In genomic region chr4:59312945-59313344, GRCm38 (mm10) we compare ENCODE assay signal across 14 mouse cellular contexts.
A peak's percentile ranks its signal among the peaks of the same experiment; 100 is the strongest.
DNase-seq lines count a peak whose midpoint lies in the region; ATAC-seq and TF ChIP-seq lines count a peak whose summit lies in the region.
"Had no signal": no experiment of that assay in that cellular context is flagged by ENCODE, and none has a peak within 500 bp of the region (broad histone marks: within the 10 kb centered on the region; RNA-seq: fewer than 3 reads in every experiment).

No protein-coding gene starts in this region.

- H3K36me3 ChIP-seq in hindbrain, postnatal 0 days (ENCODE audit: insufficient read depth, low read length), result no peaks in the 10 kb centered on the region
- H3K36me3 ChIP-seq in hindbrain, embryonic 16.5 days (ENCODE audit: control insufficient read depth, insufficient read depth, low read length), result no peaks in the 10 kb centered on the region
- H3K36me3 ChIP-seq in midbrain, embryonic 11.5 days (ENCODE audit: control insufficient read depth, insufficient read depth, low read length), result no peaks in the 10 kb centered on the region
- H3K36me3 ChIP-seq in midbrain, embryonic 16.5 days (ENCODE audit: control insufficient read depth, insufficient read depth, low read length), result no peaks in the 10 kb centered on the region
- H3K36me3 ChIP-seq: hindbrain, embryonic 15.5 days had no signal

- ATAC-seq in hindbrain, postnatal 0 days, result no peak
- no peak for ATAC-seq in hindbrain, embryonic 16.5 days
- no peak for ATAC-seq in midbrain, embryonic 11.5 days (ENCODE audit: low FRiP score)
- no peak for ATAC-seq in midbrain, embryonic 16.5 days
- ATAC-seq: liver, embryonic 12.5 days; Patski had no signal

- H3K4me2 ChIP-seq in hindbrain, postnatal 0 days (ENCODE audit: low read depth, low read length), result no peak overlapping the region
- no peak overlapping the region for H3K4me2 ChIP-seq in hindbrain, embryonic 16.5 days (ENCODE audit: low read length)
- no peak overlapping the region for H3K4me2 ChIP-seq in midbrain, embryonic 11.5 days
- H3K4me2 ChIP-seq in midbrain, embryonic 16.5 days (ENCODE audit: low read length), result no peak overlapping the region
- H3K4me2 ChIP-seq: hindbrain, embryonic 15.5 days; liver, embryonic 12.5 days had no signal

- WGBS in hindbrain, postnatal 0 days, result 31% methylated on average over 7 of the region's 7 CpGs
- 44% methylated on average over 7 of the region's 7 CpGs for WGBS in hindbrain, embryonic 16.5 days
- WGBS in midbrain, embryonic 11.5 days, result 76% methylated on average over 7 of the region's 7 CpGs
- WGBS in midbrain, embryonic 16.5 days, result 57% methylated on average over 7 of the region's 7 CpGs

- no peak overlapping the region for H3K9ac ChIP-seq in hindbrain, postnatal 0 days (replicated peaks; ENCODE audit: low read length)
- H3K9ac ChIP-seq in hindbrain, embryonic 16.5 days (ENCODE audit: low read depth, low read length), result no peak overlapping the region
- no peak overlapping the region for H3K9ac ChIP-seq in midbrain, embryonic 11.5 days (ENCODE audit: low read length)
- H3K9ac ChIP-seq in midbrain, embryonic 16.5 days (ENCODE audit: low read depth, low read length), result no peak overlapping the region
- H3K9ac ChIP-seq: hindbrain, embryonic 15.5 days; liver, embryonic 12.5 days had no signal

- H3K4me3 ChIP-seq in hindbrain, postnatal 0 days (ENCODE audit: low read length), result no peak overlapping the region
- no peak overlapping the region for H3K4me3 ChIP-seq in hindbrain, embryonic 16.5 days (ENCODE audit: low read length)
- H3K4me3 ChIP-seq in midbrain, embryonic 11.5 days (ENCODE audit: low read depth, low read length), result no peak overlapping the region
- no peak overlapping the region for H3K4me3 ChIP-seq in midbrain, embryonic 16.5 days (ENCODE audit: low read depth, low read length)
- H3K4me3 ChIP-seq: hindbrain, embryonic 15.5 days; liver, embryonic 12.5 days had no signal

- no peaks in the 10 kb centered on the region for H3K9me3 ChIP-seq in hindbrain, postnatal 0 days (ENCODE audit: low read length)
- no peaks in the 10 kb centered on the region for H3K9me3 ChIP-seq in hindbrain, embryonic 16.5 days (ENCODE audit: control insufficient read depth, low read length)
- no peaks in the 10 kb centered on the region for H3K9me3 ChIP-seq in midbrain, embryonic 11.5 days (ENCODE audit: control insufficient read depth, low read length)
- no peaks in the 10 kb centered on the region for H3K9me3 ChIP-seq in midbrain, embryonic 16.5 days (replicated peaks; ENCODE audit: control insufficient read depth, low read length, poor library complexity, severe bottlenecking)
- H3K9me3 ChIP-seq: hindbrain, embryonic 15.5 days; liver, embryonic 12.5 days had no signal

- H3K27me3 ChIP-seq in hindbrain, postnatal 0 days (ENCODE audit: insufficient read depth, low read length), result no peaks in the 10 kb centered on the region
- H3K27me3 ChIP-seq in hindbrain, embryonic 16.5 days (replicated peaks; ENCODE audit: control insufficient read depth, insufficient read depth, low read length), result no peaks in the 10 kb centered on the region
- H3K27me3 ChIP-seq in midbrain, embryonic 11.5 days (ENCODE audit: control insufficient read depth, insufficient read depth, low read length), result no peaks in the 10 kb centered on the region
- no peaks in the 10 kb centered on the region for H3K27me3 ChIP-seq in midbrain, embryonic 16.5 days (ENCODE audit: control insufficient read depth, insufficient read depth, low read depth, low read length)
- H3K27me3 ChIP-seq: hindbrain, embryonic 15.5 days; liver, embryonic 12.5 days; Patski had no signal

- no peaks in the 10 kb centered on the region for H3K4me1 ChIP-seq in hindbrain, postnatal 0 days (ENCODE audit: insufficient read depth, low read length)
- H3K4me1 ChIP-seq in hindbrain, embryonic 16.5 days (ENCODE audit: control insufficient read depth, insufficient read depth, low read depth, low read length), result no peaks in the 10 kb centered on the region
- H3K4me1 ChIP-seq in midbrain, embryonic 11.5 days (ENCODE audit: control insufficient read depth, insufficient read depth, low read length), result no peaks in the 10 kb centered on the region
- H3K4me1 ChIP-seq in midbrain, embryonic 16.5 days (ENCODE audit: control insufficient read depth, insufficient read depth, low read length), result no peaks in the 10 kb centered on the region
- H3K4me1 ChIP-seq: hindbrain, embryonic 15.5 days; liver, embryonic 12.5 days had no signal

- TF ChIP-seq CTCF in hindbrain, postnatal 0 days (IDR thresholded peaks at IDR 0.05; ENCODE audit: low read depth), result no peak

- H3K27ac ChIP-seq in hindbrain, postnatal 0 days, result no peak overlapping the region
- H3K27ac ChIP-seq in hindbrain, embryonic 16.5 days (ENCODE audit: low read depth, low read length), result no peak overlapping the region
- no peak overlapping the region for H3K27ac ChIP-seq in midbrain, embryonic 11.5 days (ENCODE audit: low read depth, low read length)
- H3K27ac ChIP-seq in midbrain, embryonic 16.5 days (ENCODE audit: low read length), result no peak overlapping the region
- H3K27ac ChIP-seq: hindbrain, embryonic 15.5 days; liver, embryonic 12.5 days had no signal

- peak; percentile 73 to 74 for DNase-seq in cerebellum, postnatal 10 days
- DNase-seq in cerebellum, adult 18-20 months, result no peak
- peak; percentile 47 for DNase-seq in hindbrain, postnatal 0 days (ENCODE audit: low spot score)
- peak; percentile 57 for DNase-seq in midbrain, embryonic 11.5 days (ENCODE audit: low spot score, missing footprints)
- DNase-seq in heart, postnatal 4 days, result peak; percentile 70
- DNase-seq in embryo, embryonic 10 days (ENCODE audit: low spot score), result no peak
- DNase-seq: adrenal gland, adult 8-10 months; layer of hippocampus, adult 9-11 months; spleen, adult 18-20 months had no signal

Comparison
In these comparisons a context has a peak if more than half of its experiments do, and no peak if none do; other contexts are left out.
1. DNase-seq: peak in cerebellum, postnatal 10 days (2 of 2), hindbrain, postnatal 0 days (single experiment), midbrain, embryonic 11.5 days (single experiment) and heart, postnatal 4 days (single experiment); none in cerebellum, adult 18-20 months (0 of 2) and embryo, embryonic 10 days (single experiment).